Mouse (Mus musculus): ENCODE results near the gene Pfkm. TPM values are rescaled to one million over a fixed set of nuclear protein-coding genes. Genes with fewer than 3 reads are reported as not detected.
A peak's percentile ranks its signal among the peaks of the same experiment; 100 is the strongest.

Gene Pfkm
- polyA plus RNA-seq (2015; fragmentation: Nextera tagmentation; extraction: Ambion mirVana): 49.2 and 49.9 TPM in 2 replicates

DNA sequence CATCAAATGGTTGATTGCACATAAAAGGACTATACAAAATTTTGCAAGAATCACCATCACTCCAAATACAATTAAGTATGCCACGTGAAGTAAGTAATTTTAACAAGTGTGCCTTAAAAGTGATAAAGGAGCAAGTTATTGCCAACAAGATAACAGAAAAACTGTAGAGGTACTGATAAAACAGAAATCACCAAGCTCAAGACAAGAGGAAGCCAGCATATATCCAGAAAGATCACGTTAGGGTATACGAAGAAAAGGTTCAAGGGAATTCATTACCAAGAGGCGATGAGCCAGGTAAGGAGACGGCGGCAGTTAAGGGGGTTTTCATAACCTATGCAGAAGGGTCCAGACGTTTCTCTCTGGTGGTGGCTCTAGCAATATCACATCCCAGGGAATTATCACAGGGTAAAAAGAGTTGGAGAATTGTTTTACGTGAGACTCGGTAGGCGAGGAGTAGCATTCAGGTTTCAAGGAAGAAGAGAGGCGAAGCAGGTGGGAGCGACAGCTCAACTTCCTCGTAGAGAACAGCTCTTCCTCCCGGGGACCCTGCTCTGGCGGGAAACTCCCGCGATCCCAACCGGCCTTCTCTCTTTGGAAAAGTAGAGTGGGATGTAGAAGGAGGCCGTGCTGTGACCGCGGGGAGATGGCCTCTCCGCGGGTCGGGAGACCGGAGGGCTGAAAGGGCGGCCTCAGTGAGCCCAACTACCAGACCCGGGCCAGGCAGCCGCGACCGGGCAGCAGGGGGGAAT is at the start of gene Pfkm:
Gene Pfkm (plus strand): TSS at position 218 of the 749 bp plus-strand sequence.
- H3K27ac ChIP-seq (replicated peaks): peak within 1 kb of the TSS; percentile 98
- ATAC-seq (ENCODE audit: insufficient number of reproducible peaks, low FRiP score, low TSS enrichment, low read depth): no peak
- H3K4me2 ChIP-seq (replicated peaks): peak within 1 kb of the TSS; percentile 65
- H3K9ac ChIP-seq: peak within 1 kb of the TSS; percentile 85
- no peaks in the 10 kb centered on the region for H3K9me3 ChIP-seq (replicated peaks)
- H3K36me3 ChIP-seq: 0 out of 2 replicates have a peak, but pooled peaks cover 7% of the 10 kb centered on the region
- H3K4me1 ChIP-seq: peaks cover 15% of the 10 kb centered on the region
- no peaks in the 10 kb centered on the region for H3K27me3 ChIP-seq
- peak within 1 kb of the TSS; percentile 99 for H3K4me3 ChIP-seq (replicated peaks)
- under 1% methylated on average over 30 of the region's 30 CpGs for WGBS

DNA sequence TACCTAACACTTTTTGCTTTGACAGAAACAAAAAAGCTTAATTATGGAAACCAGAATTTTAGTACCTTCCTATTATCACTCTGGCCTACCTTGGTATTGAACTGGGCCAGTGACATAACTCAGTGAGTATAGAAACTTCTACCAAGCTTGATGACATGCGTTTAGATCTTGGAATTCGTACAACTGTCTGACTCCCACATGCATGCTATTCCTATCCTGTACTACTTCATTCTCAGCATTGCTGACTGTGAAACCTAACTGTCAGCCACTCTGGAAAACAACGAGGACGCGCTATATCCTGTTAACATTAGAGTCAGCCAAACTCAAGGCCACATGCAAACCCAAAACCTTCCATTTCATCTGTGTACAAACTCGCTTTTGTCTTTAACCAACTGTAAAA is 48.4 kb upstream of the Pfkm start:
- no peak overlapping the region for H3K4me3 ChIP-seq (replicated peaks)
- no peak for ATAC-seq (ENCODE audit: insufficient number of reproducible peaks, low FRiP score, low TSS enrichment, low read depth)
- no peak overlapping the region for H3K9ac ChIP-seq
- no peaks in the 10 kb centered on the region for H3K4me1 ChIP-seq
- no peak overlapping the region for H3K27ac ChIP-seq (replicated peaks)
- no peak overlapping the region for H3K4me2 ChIP-seq (replicated peaks)
- no peaks in the 10 kb centered on the region for H3K9me3 ChIP-seq (replicated peaks)
- no peaks in the 10 kb centered on the region for H3K27me3 ChIP-seq
- 93% methylated on average over 6 of the region's 6 CpGs for WGBS
- H3K36me3 ChIP-seq: peaks cover 82% of the 10 kb centered on the region

DNA sequence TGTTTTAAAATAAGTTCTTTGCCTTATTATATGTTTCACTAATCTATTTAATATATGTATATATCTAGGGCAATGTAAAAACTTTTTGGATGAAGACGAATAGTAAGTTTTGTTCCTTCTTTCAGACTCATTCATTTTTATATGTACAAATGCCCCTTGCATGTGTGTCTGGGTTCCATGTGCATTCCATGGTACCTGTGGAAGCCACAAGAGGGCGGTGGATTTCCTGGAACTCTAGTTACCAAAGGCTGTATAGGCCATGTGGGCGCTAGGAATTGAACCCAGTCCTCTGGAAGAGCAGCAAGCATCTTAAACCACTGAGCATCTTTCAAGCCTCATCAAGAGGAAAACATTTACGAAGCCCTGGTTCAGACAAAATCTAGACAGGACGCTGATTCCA is 48.0 kb upstream of the Pfkm start:
- Histone ChIP-seq H3K9ac (no peak overlapping the region), H3K4me2 (replicated peaks) (no peak overlapping the region), H3K9me3 (replicated peaks) (no peaks in the 10 kb centered on the region), H3K4me3 (replicated peaks) (no peak overlapping the region), H3K27me3 (no peaks in the 10 kb centered on the region), H3K27ac (replicated peaks) (no peak overlapping the region), H3K4me1 (no peaks in the 10 kb centered on the region), H3K36me3 (peaks cover 83% of the 10 kb centered on the region)
- WGBS: 95% methylated on average over 5 of the region's 5 CpGs
- ATAC-seq (ENCODE audit: insufficient number of reproducible peaks, low FRiP score, low TSS enrichment, low read depth): no peak

DNA sequence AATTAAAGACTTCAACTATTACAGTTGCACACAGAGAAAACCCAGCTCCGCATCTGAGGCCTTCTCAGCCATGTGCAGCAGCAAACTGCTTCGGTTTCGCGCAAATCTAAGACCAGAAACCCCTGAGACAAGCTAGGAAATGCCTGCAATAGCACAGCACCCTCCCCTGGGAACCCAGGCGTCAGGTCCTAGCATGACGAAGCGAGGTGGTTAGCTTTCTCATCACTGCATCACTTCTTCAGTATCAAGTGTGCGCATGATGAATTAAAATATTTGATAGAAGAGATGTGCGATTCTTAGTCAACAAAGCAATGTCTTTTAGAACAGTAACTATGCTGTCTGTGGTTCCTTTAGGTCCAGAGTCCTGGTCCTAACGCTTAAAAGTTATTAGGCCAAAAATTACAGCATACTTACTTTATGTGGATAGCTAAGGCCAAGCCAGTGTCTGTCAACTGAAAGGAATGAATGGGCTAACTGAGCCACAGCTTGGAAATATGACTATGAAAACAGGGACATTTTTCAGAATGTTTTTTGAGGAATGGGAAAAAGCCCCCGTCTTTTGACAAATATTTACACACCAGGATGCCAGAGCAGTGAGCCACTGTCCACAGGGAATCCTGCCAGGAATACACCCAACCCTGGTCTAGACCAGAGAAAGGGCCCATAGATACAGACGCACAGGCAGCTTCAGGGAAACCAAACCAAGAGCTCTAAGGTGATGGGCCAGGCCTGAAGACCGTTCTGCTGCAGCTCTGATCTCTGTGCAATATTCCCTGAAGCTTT is 43.3 kb upstream of the Pfkm start:
- 85% methylated on average over 13 of the region's 13 CpGs for WGBS
- 0 out of 2 replicates have a peak overlapping the region, but pooled peaks have one; percentile 11 for H3K27ac ChIP-seq (replicated peaks)
- no peak overlapping the region for H3K4me3 ChIP-seq (replicated peaks)
- no peaks in the 10 kb centered on the region for H3K4me1 ChIP-seq
- H3K4me2 ChIP-seq (replicated peaks): no peak overlapping the region
- H3K9me3 ChIP-seq (replicated peaks): no peaks in the 10 kb centered on the region
- no peak for ATAC-seq (ENCODE audit: insufficient number of reproducible peaks, low FRiP score, low TSS enrichment, low read depth)
- H3K9ac ChIP-seq: no peak overlapping the region
- H3K27me3 ChIP-seq: no peaks in the 10 kb centered on the region
- H3K36me3 ChIP-seq: peaks cover 78% of the 10 kb centered on the region

DNA sequence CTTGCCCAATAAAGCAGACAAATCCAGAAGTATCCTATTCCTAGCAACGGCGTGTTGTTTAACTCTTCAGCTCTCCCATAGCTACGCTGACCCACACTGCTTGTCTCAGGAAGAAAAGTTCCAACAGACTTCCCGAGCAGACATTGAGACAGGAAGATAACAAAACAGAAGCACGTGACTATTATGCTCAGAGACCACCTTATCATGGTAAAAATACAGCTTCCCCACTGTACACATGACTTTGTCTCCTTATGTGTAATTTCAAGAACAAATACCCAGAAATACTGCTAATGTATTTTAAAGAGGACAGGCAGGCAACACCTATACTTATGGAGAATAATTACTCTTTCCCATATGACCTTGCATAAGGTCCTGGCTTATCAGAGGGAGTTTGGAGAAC is 40.7 kb upstream of the Pfkm start:
- WGBS: 86% methylated on average over 5 of the region's 5 CpGs
- no peaks in the 10 kb centered on the region for H3K4me1 ChIP-seq
- H3K9me3 ChIP-seq (replicated peaks): no peaks in the 10 kb centered on the region
- no peak overlapping the region for H3K9ac ChIP-seq
- no peak overlapping the region for H3K4me3 ChIP-seq (replicated peaks)
- ATAC-seq (ENCODE audit: insufficient number of reproducible peaks, low FRiP score, low TSS enrichment, low read depth): no peak
- H3K27ac ChIP-seq (replicated peaks): no peak overlapping the region
- no peak overlapping the region for H3K4me2 ChIP-seq (replicated peaks)
- H3K36me3 ChIP-seq: peaks cover 67% of the 10 kb centered on the region
- no peaks in the 10 kb centered on the region for H3K27me3 ChIP-seq

DNA sequence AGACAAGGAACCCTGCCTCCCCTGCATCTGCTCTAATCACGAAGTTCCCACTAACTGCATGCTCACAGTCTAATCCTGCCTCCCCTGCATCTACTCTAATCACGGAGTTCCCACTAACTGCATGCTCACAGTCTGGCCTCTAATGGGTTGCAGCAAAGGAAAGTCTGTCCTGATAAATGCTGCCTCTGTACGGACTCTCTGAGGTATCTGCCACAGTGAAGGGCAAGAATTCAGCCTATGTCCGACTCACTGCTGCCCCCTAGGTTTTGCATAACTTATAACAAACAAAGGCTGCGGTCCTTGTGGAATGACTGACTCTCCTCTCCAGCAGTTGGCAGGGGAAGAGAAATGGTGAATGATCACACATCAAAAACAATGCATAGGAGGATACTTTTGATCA is 37.1 kb upstream of the Pfkm start:
- Histone ChIP-seq H3K9me3 (replicated peaks) (no peaks in the 10 kb centered on the region), H3K4me3 (replicated peaks) (no peak overlapping the region), H3K36me3 (peaks cover 65% of the 10 kb centered on the region), H3K9ac (no peak overlapping the region), H3K27me3 (no peaks in the 10 kb centered on the region), H3K4me1 (no peaks in the 10 kb centered on the region), H3K27ac (replicated peaks) (no peak overlapping the region), H3K4me2 (replicated peaks) (no peak overlapping the region)
- ATAC-seq (ENCODE audit: insufficient number of reproducible peaks, low FRiP score, low TSS enrichment, low read depth): no peak; the same call in 1 of the 2 replicates
- 22% methylated on average over 5 of the region's 5 CpGs for WGBS

DNA sequence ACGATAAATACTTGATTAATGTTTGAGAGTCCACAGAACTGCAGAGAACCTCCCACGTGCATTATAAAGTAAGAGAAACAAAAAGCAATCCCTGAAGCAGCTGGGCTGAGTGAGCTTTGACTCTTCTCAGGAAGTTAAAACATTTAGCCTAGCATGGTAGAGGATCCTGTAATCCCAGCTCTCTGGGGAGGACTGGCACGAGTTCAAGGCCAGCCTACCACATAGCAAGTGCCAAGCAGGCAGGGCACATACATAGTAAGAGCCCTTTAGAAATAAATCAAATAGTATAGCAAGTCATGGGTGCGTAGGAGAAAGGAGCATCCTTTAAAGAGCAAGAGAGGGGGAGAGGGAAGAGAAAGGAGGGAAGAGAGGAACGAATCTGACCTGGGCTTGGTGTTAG is 26.5 kb upstream of the Pfkm start:
- no peaks in the 10 kb centered on the region for H3K4me1 ChIP-seq
- H3K27ac ChIP-seq (replicated peaks): no peak overlapping the region
- no peaks in the 10 kb centered on the region for H3K9me3 ChIP-seq (replicated peaks)
- ATAC-seq (ENCODE audit: insufficient number of reproducible peaks, low FRiP score, low TSS enrichment, low read depth): no peak
- H3K9ac ChIP-seq: no peak overlapping the region
- no peak overlapping the region for H3K4me3 ChIP-seq (replicated peaks)
- H3K36me3 ChIP-seq: peaks cover 75% of the 10 kb centered on the region
- 86% methylated on average over 5 of the region's 5 CpGs for WGBS
- no peak overlapping the region for H3K4me2 ChIP-seq (replicated peaks)
- no peaks in the 10 kb centered on the region for H3K27me3 ChIP-seq

DNA sequence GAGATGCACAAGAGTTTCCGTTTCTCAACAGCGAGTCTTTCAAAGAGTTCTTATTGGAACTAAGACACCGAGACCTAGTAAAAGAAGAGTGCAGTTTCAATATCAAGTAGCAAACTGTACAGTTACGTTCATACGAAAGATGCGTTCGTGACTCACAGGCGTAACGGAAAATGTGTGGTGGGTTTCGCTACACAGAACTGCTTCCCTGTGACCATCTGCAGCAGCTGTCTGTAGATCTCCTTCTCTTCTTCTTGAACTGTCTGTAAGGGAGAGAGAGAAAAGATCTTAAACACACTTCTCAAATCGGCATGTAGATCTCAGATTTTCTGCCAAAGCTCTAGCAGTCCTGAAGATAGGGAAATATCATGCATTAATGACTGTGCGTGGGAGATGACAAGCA is 25.8 kb upstream of the Pfkm start:
- Histone ChIP-seq H3K27ac (replicated peaks) (no peak overlapping the region), H3K4me2 (replicated peaks) (no peak overlapping the region), H3K27me3 (no peaks in the 10 kb centered on the region), H3K4me3 (replicated peaks) (no peak overlapping the region), H3K9ac (no peak overlapping the region), H3K9me3 (replicated peaks) (no peaks in the 10 kb centered on the region), H3K36me3 (peaks cover 70% of the 10 kb centered on the region), H3K4me1 (no peaks in the 10 kb centered on the region)
- no peak for ATAC-seq (ENCODE audit: insufficient number of reproducible peaks, low FRiP score, low TSS enrichment, low read depth)
- whole genome bisulfite sequencing: 94% methylated on average over 12 of the region's 12 CpGs

DNA sequence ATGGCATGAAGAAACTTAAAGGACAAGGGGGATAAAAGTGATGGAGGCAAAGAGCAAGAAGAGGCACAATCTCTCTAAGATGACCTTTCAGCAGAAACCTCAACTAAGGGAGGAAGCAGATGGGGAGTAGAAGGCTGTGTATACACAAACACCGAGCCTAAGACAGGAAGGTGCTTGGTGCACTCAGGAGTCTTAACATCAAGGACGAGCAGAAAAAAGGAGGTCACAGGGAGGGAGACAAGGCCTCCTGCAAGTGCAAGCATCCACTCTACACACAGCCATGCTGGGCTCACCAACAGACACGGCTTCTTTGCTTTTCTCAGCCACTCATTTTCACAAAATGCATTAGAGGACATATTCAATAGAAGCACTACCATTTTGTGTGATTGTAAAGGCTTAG is 24.9 kb upstream of the Pfkm start:
- WGBS: 69% methylated on average over 3 of the region's 3 CpGs
- no peak for ATAC-seq (ENCODE audit: insufficient number of reproducible peaks, low FRiP score, low TSS enrichment, low read depth)

DNA sequence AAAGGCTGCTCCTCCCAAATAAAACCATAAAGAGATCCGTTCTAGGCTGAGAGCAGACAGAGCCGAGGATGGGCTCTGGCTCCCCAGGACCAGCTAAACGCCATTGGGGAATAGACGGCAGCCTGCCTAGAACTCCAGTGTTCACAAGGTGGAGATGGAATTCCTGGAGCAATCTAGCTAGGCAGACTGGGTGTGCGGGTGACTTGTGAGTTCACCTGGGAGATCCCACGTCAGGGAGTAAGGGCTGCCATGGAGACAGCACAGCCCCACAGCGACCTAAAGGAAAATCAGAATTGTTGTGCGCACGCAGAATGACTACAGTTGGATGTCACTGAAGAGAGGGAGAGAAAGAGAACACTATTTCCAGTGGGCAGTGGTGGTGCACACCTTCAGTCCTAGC is 23.9 kb upstream of the Pfkm start:
- no peak overlapping the region for H3K4me3 ChIP-seq (replicated peaks)

More for the DNA sequence above, 24.9 kb upstream of the Pfkm start:
- no peaks in the 10 kb centered on the region for H3K9me3 ChIP-seq (replicated peaks)
- H3K27ac ChIP-seq (replicated peaks): no peak overlapping the region
- no peak overlapping the region for H3K9ac ChIP-seq
- no peak overlapping the region for H3K4me3 ChIP-seq (replicated peaks)
- H3K4me1 ChIP-seq: no peaks in the 10 kb centered on the region
- H3K4me2 ChIP-seq (replicated peaks): no peak overlapping the region
- peaks cover 66% of the 10 kb centered on the region for H3K36me3 ChIP-seq
- H3K27me3 ChIP-seq: no peaks in the 10 kb centered on the region

DNA sequence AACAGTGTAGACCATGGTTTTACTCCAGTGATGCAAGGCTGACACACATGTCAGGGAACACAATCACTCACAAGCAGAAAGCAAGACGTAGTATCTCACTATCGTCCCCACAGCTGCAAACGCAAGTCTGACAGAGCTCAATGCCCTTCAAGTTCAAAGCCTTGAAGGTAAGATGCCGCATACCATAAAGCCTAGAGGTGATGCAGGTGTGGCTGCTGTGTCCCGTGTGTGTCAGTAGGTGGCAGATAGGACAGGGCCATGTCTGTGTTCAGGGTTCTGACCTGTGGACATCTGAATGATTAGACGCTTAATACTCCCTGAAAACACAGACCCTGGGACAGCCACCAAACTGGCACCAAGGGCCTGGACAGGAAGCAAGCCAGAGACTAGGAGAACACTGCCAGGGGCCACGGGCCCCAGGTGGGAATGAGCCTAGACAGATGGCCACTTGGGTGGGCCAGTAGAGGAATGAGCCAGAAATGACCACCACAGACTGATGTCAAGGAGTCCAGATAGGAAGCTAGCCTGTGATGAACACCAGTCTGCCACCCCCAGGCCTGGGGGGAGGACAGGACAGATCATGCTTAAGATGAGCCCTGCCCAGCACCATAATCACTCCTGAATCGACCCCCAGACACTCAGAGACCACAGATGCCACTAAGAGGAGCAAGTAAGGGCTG is 22.7 kb upstream of the Pfkm start:
- no peak overlapping the region for H3K4me2 ChIP-seq (replicated peaks)
- WGBS: 87% methylated on average over 8 of the region's 8 CpGs
- H3K36me3 ChIP-seq: peaks cover 58% of the 10 kb centered on the region
- H3K27ac ChIP-seq (replicated peaks): no peak overlapping the region
- no peaks in the 10 kb centered on the region for H3K9me3 ChIP-seq (replicated peaks)
- H3K4me3 ChIP-seq (replicated peaks): no peak overlapping the region
- H3K9ac ChIP-seq: no peak overlapping the region
- no peak for ATAC-seq (ENCODE audit: insufficient number of reproducible peaks, low FRiP score, low TSS enrichment, low read depth)
- H3K27me3 ChIP-seq: no peaks in the 10 kb centered on the region
- H3K4me1 ChIP-seq: no peaks in the 10 kb centered on the region

More for the DNA sequence above, 23.9 kb upstream of the Pfkm start:
- no peak for ATAC-seq (ENCODE audit: insufficient number of reproducible peaks, low FRiP score, low TSS enrichment, low read depth)
- Histone ChIP-seq H3K36me3 (peaks cover 62% of the 10 kb centered on the region), H3K9me3 (replicated peaks) (no peaks in the 10 kb centered on the region), H3K9ac (no peak overlapping the region), H3K27ac (replicated peaks) (no peak overlapping the region), H3K4me1 (no peaks in the 10 kb centered on the region), H3K27me3 (no peaks in the 10 kb centered on the region), H3K4me2 (replicated peaks) (no peak overlapping the region)
- WGBS: 88% methylated on average over 9 of the region's 9 CpGs
